Mouse (Mus musculus) hindbrain, embryonic 13.5 days (tissue): ENCODE data around the gene 5830473C10Rik. TPM values are rescaled to one million over a fixed set of nuclear protein-coding genes. Genes with fewer than 3 reads are reported as not detected.
A peak's percentile ranks its signal among the peaks of the same experiment; 100 is the strongest.

ENCODE experiments used
- ATAC-seq: fragments of 200-750 bp; cut with Nextera tagmentation; 2 replicates; pipeline ENCODE4 v1.8.0; 2017; ENCODE audit warnings: moderate TSS enrichment; ENCODE audit not compliant: low FRiP score
- H3K27ac ChIP-seq: fragments of 300-500 bp; sonication (generic); 2 replicates; pipeline ENCODE4 v1.5.1; 2015; ENCODE audit warnings: inconsistent platforms, mild to moderate bottlenecking, moderate library complexity
- H3K27me3 ChIP-seq: fragments of 300-500 bp; sonication (generic); 2 replicates; pipeline ENCODE4 v1.6.1; 2015; ENCODE audit warnings: mild to moderate bottlenecking, inconsistent platforms
- H3K36me3 ChIP-seq: fragments of 300-500 bp; sonication (generic); 2 replicates; pipeline ENCODE4 v1.6.1; 2015; ENCODE audit warnings: mild to moderate bottlenecking, inconsistent platforms
- H3K4me1 ChIP-seq: fragments of 300-500 bp; sonication (generic); replicated peaks from 2 replicates; pipeline ENCODE4 v1.6.1; 2015; ENCODE audit warnings: inconsistent platforms
- H3K4me2 ChIP-seq: fragments of 300-500 bp; sonication (generic); 2 replicates; pipeline ENCODE4 v1.6.1; 2015; ENCODE audit warnings: inconsistent platforms, mild to moderate bottlenecking, moderate library complexity
- H3K4me3 ChIP-seq: fragments of 300-500 bp; sonication (generic); 2 replicates; pipeline ENCODE4 v1.5.1; 2015; ENCODE audit warnings: mild to moderate bottlenecking, inconsistent platforms
- H3K9ac ChIP-seq: fragments of 300-500 bp; sonication (generic); 2 replicates; pipeline ENCODE4 v1.6.1; 2015; ENCODE audit warnings: mild to moderate bottlenecking, inconsistent platforms
- H3K9me3 ChIP-seq: fragments of 300-500 bp; sonication (generic); 2 replicates; pipeline ENCODE4 v1.6.1; 2016; ENCODE audit warnings: inconsistent platforms
- WGBS: fragments of 180-500 bp; shearing (Covaris S2); methylation state at CpG from one replicate; pipeline ENCODE4 v1.1.7; 2015; 5-methylcytosine and 5-hydroxymethylcytosine counted together
- polyA plus RNA-seq: library from polyadenylated mRNA; unstranded; fragments of >200 nt; fragmentation: Nextera tagmentation; extraction: Ambion mirVana; gene quantifications from 2 replicates; pipeline ENCODE4 v1.2.1, GENCODE M21; 2015

Gene 5830473C10Rik
- polyA plus RNA-seq, 1 experiment from 2014 or later: not detected

GRCm38 (mm10) chr5:90634885-90635284, 74.0 kb downstream of the 5830473C10Rik start:
- WGBS: 80% methylated on average over 7 of the region's 7 CpGs
- Histone ChIP-seq H3K9me3 (no peaks in the 10 kb centered on the region), H3K27me3 (0 out of 2 replicates have a peak, but pooled peaks cover 3% of the 10 kb centered on the region), H3K36me3 (no peaks in the 10 kb centered on the region), H3K27ac (no peak overlapping the region), H3K4me3 (no peak overlapping the region), H3K4me1 (no peaks in the 10 kb centered on the region), H3K4me2 (no peak overlapping the region), H3K9ac (no peak overlapping the region)
- ATAC-seq: no peak

GRCm38 (mm10) chr5:90640286-90641217, 79.6 kb downstream of the 5830473C10Rik start, which contains the start of gene Rassf6:
Gene Rassf6 (minus strand): TSS chr5:90640657.
- Histone ChIP-seq H3K36me3 (no peaks in the 10 kb centered on the region), H3K4me1 (peaks cover 7% of the 10 kb centered on the region), H3K9ac (peak within 1 kb of the TSS; percentile 75), H3K27me3 (0 out of 2 replicates have a peak, but pooled peaks cover 9% of the 10 kb centered on the region), H3K9me3 (no peaks in the 10 kb centered on the region), H3K4me2 (peak within 1 kb of the TSS; percentile 81), H3K4me3 (peak within 1 kb of the TSS; percentile 48), H3K27ac (no peak within 1 kb of the TSS)
- ATAC-seq: peak; percentile 84
- 13% methylated on average over 26 of the region's 26 CpGs for WGBS

GRCm38 (mm10) chr5:90641218-90641610, 80.3 kb downstream of the 5830473C10Rik start:
- no peak overlapping the region for H3K4me3 ChIP-seq
- 73% methylated on average over 10 of the region's 10 CpGs for WGBS
- peaks cover 7% of the 10 kb centered on the region for H3K4me1 ChIP-seq
- no peak overlapping the region for H3K4me2 ChIP-seq
- H3K9me3 ChIP-seq: no peaks in the 10 kb centered on the region
- no peaks in the 10 kb centered on the region for H3K36me3 ChIP-seq
- H3K27me3 ChIP-seq: 0 out of 2 replicates have a peak, but pooled peaks cover 9% of the 10 kb centered on the region
- H3K27ac ChIP-seq: no peak overlapping the region
- no peak overlapping the region for H3K9ac ChIP-seq
- ATAC-seq: no peak

GRCm38 (mm10) chr5:90645579-90645978, 84.7 kb downstream of the 5830473C10Rik start:
- no peaks in the 10 kb centered on the region for H3K36me3 ChIP-seq
- no peak overlapping the region for H3K9ac ChIP-seq
- 75% methylated on average over 3 of the region's 3 CpGs for WGBS
- H3K4me3 ChIP-seq: no peak overlapping the region
- H3K27me3 ChIP-seq: 0 out of 2 replicates have a peak, but pooled peaks cover 5% of the 10 kb centered on the region
- peaks cover 1% of the 10 kb centered on the region for H3K4me1 ChIP-seq
- H3K9me3 ChIP-seq: no peaks in the 10 kb centered on the region
- H3K4me2 ChIP-seq: no peak overlapping the region
- H3K27ac ChIP-seq: no peak overlapping the region
- ATAC-seq: no peak

GRCm38 (mm10) chr5:90646398-90646797, 85.5 kb downstream of the 5830473C10Rik start:
- Histone ChIP-seq H3K9me3 (no peaks in the 10 kb centered on the region), H3K4me3 (no peak overlapping the region), H3K27me3 (no peaks in the 10 kb centered on the region), H3K4me2 (no peak overlapping the region), H3K4me1 (no peaks in the 10 kb centered on the region), H3K9ac (no peak overlapping the region), H3K36me3 (no peaks in the 10 kb centered on the region), H3K27ac (no peak overlapping the region)
- no peak for ATAC-seq
- 82% methylated on average over 5 of the region's 5 CpGs for WGBS

Other genes starting within 250 kb of the 5830473C10Rik start
- 28.1 and 29.7 TPM in 2 replicates for gene Ankrd17, start 194.5 kb upstream of the 5830473C10Rik start, polyA plus RNA-seq
- gene Gm9958, start 193.9 kb upstream of the 5830473C10Rik start, polyA plus RNA-seq: 5.8 and 6.1 TPM in 2 replicates
- gene Alb, start 100.2 kb upstream of the 5830473C10Rik start, polyA plus RNA-seq: 0.08 and 0.83 TPM in 2 replicates
- gene Afp, start 70.4 kb upstream of the 5830473C10Rik start, polyA plus RNA-seq: 0.56 and 2.2 TPM in 2 replicates
- gene Afm, start 42.2 kb upstream of the 5830473C10Rik start, polyA plus RNA-seq: not detected in 2 replicates
- gene Rassf6, start 79.5 kb downstream of the 5830473C10Rik start, polyA plus RNA-seq: 0.87 and 1.0 TPM in 2 replicates
- 0.14 and 0.17 TPM in 2 replicates for gene Cxcl5, start 198.3 kb downstream of the 5830473C10Rik start, polyA plus RNA-seq
- 4.0 and 4.4 TPM in 2 replicates for gene Ppbp, start 207.4 kb downstream of the 5830473C10Rik start, polyA plus RNA-seq
- 43.6 and 55.5 TPM in 2 replicates for gene Pf4, start 211.3 kb downstream of the 5830473C10Rik start, polyA plus RNA-seq
- gene Cxcl3, start 225.0 kb downstream of the 5830473C10Rik start, polyA plus RNA-seq: not detected in 2 replicates
- not detected in 2 replicates for gene Cxcl15, start 233.4 kb downstream of the 5830473C10Rik start, polyA plus RNA-seq